Mouse (Mus musculus) left cerebral cortex, adult 8-10 months (tissue): ENCODE measurements around the gene Cpne4. TPM values are rescaled to one million over a fixed set of nuclear protein-coding genes. Genes with fewer than 3 reads are reported as not detected.

Experiments
- DNase-seq, 2 experiments: peaks; one replicate each; pipeline ENCODE4 v3.0.0; 2022; ENCODE audit warnings: low spot score in 2 of 2
- total RNA-seq, 4 experiments: library from RNA; stranded (reverse); gene quantifications; 2 replicates each; pipeline ENCODE4 v1.2.4; 2022

Gene Cpne4
- total RNA-seq, 4 experiments from 2014 or later = 58.7 to 75.0 (median 64.0) TPM

DNA sequence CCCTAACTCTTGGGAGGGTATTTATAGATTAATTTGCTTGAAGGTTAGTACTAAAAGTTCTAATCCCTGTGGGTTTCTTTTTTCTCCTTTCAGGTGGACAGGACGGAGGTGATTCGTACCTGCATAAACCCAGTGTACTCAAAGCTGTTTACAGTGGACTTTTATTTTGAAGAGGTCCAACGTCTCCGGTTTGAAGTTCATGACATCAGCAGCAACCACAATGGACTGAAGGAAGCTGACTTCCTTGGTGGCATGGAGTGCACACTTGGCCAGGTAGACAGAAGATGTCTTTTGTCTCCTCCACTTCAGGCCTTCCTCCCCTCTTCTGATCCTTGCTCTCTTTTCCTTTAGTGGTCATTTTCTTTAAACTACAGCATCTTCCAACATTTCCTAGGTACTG, 325.5 kb downstream of the Cpne4 start:
- no peak for DNase-seq

DNA sequence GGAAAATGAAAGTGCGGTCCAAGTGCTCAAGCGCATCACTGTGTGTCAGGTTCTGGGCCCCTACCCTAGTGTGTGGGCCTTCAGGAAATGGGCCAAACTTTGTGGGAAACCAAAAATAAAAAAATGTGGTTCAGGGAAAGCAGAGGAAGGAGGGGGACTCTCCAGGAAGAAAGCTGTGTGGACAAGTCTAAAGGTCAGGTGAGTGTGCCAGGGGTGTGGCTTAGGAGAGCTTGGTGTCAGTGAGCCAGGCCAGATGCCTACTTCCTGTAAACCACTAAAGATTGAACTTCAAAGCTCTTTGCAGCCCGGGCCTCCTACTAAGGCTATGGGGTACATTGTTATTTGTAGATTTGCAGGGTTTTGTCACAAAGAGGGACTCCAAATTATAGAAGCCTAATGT, 327.1 kb downstream of the Cpne4 start:
- DNase-seq = no peak

- no peak for DNase-seq
These were observed 329.9 kb downstream of the Cpne4 start for GRCm38 (mm10) chr9:104877014-104877413.

- no peak for DNase-seq
These were observed 331.5 kb downstream of the Cpne4 start for GRCm38 (mm10) chr9:104878558-104878957.

- DNase-seq = no peak
These were observed 343.4 kb downstream of the Cpne4 start for GRCm38 (mm10) chr9:104890517-104890916.

- DNase-seq = no peak
These were observed 348.3 kb downstream of the Cpne4 start for GRCm38 (mm10) chr9:104895360-104895759.

DNA sequence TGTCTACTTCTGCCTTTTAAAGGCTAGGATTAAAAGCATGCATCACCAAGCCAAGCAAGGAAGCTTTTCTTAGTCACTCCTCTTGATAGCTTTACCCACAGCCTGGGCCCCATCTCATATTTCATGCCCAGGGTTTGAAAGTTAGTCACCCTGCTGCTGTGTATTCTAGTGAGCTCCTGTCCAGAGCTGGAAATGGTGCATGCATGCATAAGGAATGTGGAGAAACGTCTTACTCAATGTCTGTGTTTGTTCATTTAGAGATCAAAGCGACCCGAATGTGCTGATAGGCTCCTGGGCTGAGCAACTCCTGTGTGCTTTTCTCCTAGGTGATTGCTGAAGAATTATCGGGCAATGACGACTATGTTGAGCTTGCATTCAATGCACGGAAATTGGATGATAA, 354.0 kb downstream of the Cpne4 start:
- no peak for DNase-seq

DNA sequence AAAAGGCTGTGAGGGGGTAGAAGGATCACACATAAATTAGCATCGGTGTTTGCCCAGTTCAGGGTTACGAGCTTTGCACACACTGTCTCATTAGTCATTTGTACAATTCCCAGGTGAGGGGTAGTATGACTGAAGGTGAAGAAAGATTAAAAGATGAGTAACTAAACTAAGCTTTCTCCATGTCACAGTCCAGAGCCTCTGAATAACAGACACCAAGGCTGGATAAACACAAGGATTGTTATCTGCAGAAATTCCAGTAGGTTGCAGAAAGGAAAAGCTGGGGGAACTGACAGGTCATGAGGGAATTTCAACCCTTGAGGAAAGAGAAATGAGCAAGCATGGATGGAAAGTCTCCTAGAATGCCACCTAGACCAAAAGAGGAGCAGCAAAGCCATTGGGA, 354.7 kb downstream of the Cpne4 start:
- no peak for DNase-seq

DNA sequence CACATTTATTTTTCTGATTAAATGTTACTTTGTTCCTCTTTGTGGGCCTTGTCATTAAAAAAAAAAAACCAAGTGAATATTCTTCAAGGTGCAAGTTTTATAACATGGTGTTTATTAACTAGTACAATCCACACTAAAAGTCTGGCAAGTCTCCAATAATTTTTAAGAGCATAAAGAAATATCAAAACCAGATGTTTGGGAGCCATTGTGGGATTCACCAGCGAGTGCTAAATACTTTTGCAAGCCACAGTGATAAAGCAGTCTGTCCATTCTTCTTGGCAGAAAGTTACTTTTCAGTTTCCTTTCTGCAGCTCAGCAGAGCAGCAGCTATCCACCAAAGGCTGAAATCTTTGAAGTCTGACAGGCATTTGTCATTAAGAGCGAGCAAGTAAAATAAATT, 365.6 kb downstream of the Cpne4 start:
- DNase-seq = no peak

GRCm38 (mm10) chr9:104913327-104913726, 366.2 kb downstream of the Cpne4 start:
- no peak for DNase-seq

GRCm38 (mm10) chr9:104921197-104921596, 374.1 kb downstream of the Cpne4 start:
- DNase-seq = peak in 1 of 2 experiments; percentile 43

- DNase-seq = no peak
These were observed 375.0 kb downstream of the Cpne4 start for GRCm38 (mm10) chr9:104922051-104922450.

GRCm38 (mm10) chr9:104928806-104929205, 381.7 kb downstream of the Cpne4 start:
- DNase-seq = peak in 1 of 2 experiments; percentile 13

DNA sequence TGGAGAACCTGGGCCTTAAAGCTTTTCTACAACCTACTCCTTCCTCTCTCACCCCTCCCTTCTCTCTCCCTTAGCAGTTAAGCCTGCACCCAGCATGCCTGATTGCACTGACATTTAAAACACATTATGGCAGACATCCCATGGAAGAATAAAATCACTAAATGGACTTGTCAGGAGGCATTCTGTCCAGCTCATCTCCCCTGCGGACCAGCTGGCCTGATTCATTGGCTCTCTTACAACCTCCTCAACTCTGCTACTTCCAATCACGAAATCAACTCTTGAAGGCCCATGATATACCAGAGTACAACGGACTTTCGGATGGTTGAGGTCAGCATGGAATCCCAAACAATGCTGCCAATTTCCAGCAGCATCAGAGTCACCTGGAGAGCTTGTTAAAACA, 393.3 kb downstream of the Cpne4 start:
- no peak for DNase-seq

- DNase-seq = no peak
These were observed 403.5 kb downstream of the Cpne4 start for GRCm38 (mm10) chr9:104950551-104950950.

GRCm38 (mm10) chr9:104952176-104952575, 405.1 kb downstream of the Cpne4 start:
- no peak for DNase-seq

- DNase-seq = no peak
These were observed 425.7 kb downstream of the Cpne4 start for GRCm38 (mm10) chr9:104972828-104973227.

DNA sequence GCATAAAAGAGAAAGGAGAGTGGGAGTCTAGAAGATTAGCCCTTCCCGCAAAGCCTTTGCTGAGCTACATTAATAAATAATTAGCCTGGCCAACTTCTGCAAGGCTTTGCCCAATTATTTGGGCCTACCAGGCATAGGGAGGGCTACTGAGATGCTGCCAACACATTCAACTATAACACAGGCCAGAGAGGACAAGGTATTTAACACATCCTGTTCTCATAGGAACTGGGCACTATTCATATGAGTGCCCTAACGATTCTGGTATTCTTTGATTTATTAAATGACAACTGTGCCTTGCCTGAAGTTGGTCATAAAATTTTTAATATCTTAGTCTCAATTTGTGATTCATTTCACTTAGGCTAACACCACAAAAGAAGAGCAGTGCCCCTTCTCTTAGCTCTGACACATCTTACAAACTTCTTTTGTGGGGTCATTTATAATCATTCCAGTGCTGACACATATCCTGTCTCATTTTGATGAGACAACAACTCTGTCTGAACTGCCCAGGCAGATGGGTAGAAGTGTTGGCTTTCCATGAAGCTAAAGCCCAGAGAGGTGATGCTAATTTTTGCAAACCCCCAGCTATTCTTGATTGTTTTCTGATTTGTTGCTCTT, 435.0 kb downstream of the Cpne4 start:
- DNase-seq = no peak

- DNase-seq = peak in 1 of 2 experiments; percentile 13
These were observed 451.1 kb downstream of the Cpne4 start for GRCm38 (mm10) chr9:104998225-104998624.

GRCm38 (mm10) chr9:105010721-105011120, 463.6 kb downstream of the Cpne4 start:
- DNase-seq = no peak

- no peak for DNase-seq
These were observed 471.1 kb downstream of the Cpne4 start for GRCm38 (mm10) chr9:105018186-105018585.

- no peak for DNase-seq
These were observed 481.2 kb downstream of the Cpne4 start for GRCm38 (mm10) chr9:105028311-105028710.

DNA sequence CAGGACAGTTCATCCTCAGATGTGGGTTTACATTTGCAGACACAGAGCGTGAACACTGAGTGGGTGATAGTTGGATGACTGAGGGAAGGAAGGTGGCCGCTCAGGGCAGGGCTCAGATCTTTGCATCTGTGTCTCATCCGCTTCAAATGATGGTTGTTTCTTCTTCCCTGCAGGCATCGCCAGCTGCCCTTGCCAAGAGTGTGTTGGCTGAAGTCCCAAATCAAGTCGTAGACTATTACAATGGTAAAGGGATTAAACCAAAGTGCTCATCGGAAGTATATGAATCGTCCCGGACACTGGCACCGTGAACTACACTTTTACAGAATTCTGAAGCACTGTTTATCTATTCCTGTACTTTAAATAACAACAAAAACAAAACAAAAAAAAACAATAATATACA, 485.5 kb downstream of the Cpne4 start:
- no peak for DNase-seq

GRCm38 (mm10) chr9:105033641-105034040, 486.6 kb downstream of the Cpne4 start:
- DNase-seq = no peak
